Mouse (Mus musculus) C2C12 (cell line): ENCODE data around the gene Pkn3. TPM values are rescaled to one million over a fixed set of nuclear protein-coding genes. Genes with fewer than 3 reads are reported as not detected.

Experiments
- H3K27me3 ChIP-seq: one replicate; pipeline ENCODE4 v1.6.1; 2011; ENCODE audit not compliant: control insufficient read depth, insufficient read depth, insufficient read length
- H3K36me3 ChIP-seq: one replicate; pipeline ENCODE4 v1.6.1; 2011; ENCODE audit not compliant: control insufficient read depth, insufficient read depth
- H3K4me3 ChIP-seq: one replicate; pipeline ENCODE4 v1.5.1; 2011; ENCODE audit warnings: mild to moderate bottlenecking, control low read depth; ENCODE audit not compliant: poor library complexity, insufficient read depth, severe bottlenecking
- H3K79me2 ChIP-seq: one replicate; pipeline ENCODE4 v1.6.1; 2011; ENCODE audit not compliant: control insufficient read depth, insufficient read depth
- H3K79me3 ChIP-seq: one replicate; pipeline ENCODE4 v1.6.1; 2011; ENCODE audit warnings: low read depth, control low read depth
- H3ac ChIP-seq: one replicate; pipeline ENCODE3; 2011; ENCODE audit warnings: low read depth; ENCODE audit not compliant: control insufficient read depth, insufficient read length
- CEBPB ChIP-seq: IDR thresholded peaks from one replicate; pipeline ENCODE4 v1.6.1; 2011; ENCODE audit warnings: low read depth, mild to moderate bottlenecking, control low read depth, moderate library complexity
- CTCF ChIP-seq: IDR thresholded peaks from one replicate; pipeline ENCODE4 v1.5.1; 2011; ENCODE audit not compliant: control insufficient read depth, insufficient read depth, insufficient read length
- FOSL1 ChIP-seq: IDR thresholded peaks from one replicate; pipeline ENCODE4 v1.8.0; 2011; ENCODE audit warnings: mild to moderate bottlenecking, low read length; ENCODE audit not compliant: poor library complexity, insufficient read depth, severe bottlenecking
- MAX ChIP-seq: IDR thresholded peaks from one replicate; pipeline ENCODE4 v1.6.1; 2011; ENCODE audit warnings: mild to moderate bottlenecking, control low read depth
- MYOD1 ChIP-seq: IDR thresholded peaks from one replicate; pipeline ENCODE4 v1.6.1; 2011; ENCODE audit warnings: low read depth; ENCODE audit not compliant: control insufficient read depth, insufficient read length
- MYOG ChIP-seq: IDR thresholded peaks from one replicate; pipeline ENCODE4 v1.6.1; 2011; ENCODE audit not compliant: control insufficient read depth, insufficient read length; ENCODE audit errors: extremely low read depth
- USF1 ChIP-seq: IDR thresholded peaks from one replicate; pipeline ENCODE4 v1.6.1; 2011; ENCODE audit warnings: low read depth, mild to moderate bottlenecking, control low read depth, moderate library complexity
- polyA plus RNA-seq: library from polyadenylated mRNA; unstranded; fragments of >200 nt; fragmentation: generic; extraction: Trizol; gene quantifications from one replicate; pipeline ENCODE4 v1.2.1, GENCODE M21; 2012; ENCODE audit warnings: missing spikeins

The Pkn3 gene
- polyA plus RNA-seq, 1 experiment, result 5.5 TPM

DNA sequence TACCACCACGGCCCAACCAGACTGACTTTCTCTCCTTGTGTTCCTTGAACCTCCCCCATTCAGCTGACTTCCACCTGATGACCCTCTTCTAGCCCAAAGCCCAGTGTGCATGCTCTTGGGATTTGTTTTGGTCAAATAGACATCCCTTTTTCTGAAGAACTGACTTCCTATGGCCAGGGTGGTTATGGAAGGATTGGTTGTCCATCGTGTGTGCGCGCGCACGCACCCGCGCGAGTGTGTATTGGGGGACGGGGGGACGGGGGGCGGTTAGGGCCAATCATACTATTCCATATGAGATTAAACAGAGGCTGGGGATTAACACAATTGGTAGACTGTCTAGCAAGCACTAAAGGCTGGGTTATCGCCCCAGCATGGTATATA, 16.7 kb downstream of the Pkn3 start:
- peaks cover 16% of the 10 kb centered on the region for H3K79me3 ChIP-seq
- peak overlapping the region; percentile 76 for H3ac ChIP-seq
- H3K36me3 ChIP-seq, result peaks cover 18% of the 10 kb centered on the region
- TF ChIP-seq MYOD1 (no peak), MAX (no peak), USF1 (no peak), CEBPB (no peak), FOSL1 (no peak), MYOG (no peak), CTCF (no peak)
- H3K4me3 ChIP-seq, result peak overlapping the region; percentile 88
- H3K27me3 ChIP-seq, result no peaks in the 10 kb centered on the region
- H3K79me2 ChIP-seq, result peaks cover 30% of the 10 kb centered on the region

DNA sequence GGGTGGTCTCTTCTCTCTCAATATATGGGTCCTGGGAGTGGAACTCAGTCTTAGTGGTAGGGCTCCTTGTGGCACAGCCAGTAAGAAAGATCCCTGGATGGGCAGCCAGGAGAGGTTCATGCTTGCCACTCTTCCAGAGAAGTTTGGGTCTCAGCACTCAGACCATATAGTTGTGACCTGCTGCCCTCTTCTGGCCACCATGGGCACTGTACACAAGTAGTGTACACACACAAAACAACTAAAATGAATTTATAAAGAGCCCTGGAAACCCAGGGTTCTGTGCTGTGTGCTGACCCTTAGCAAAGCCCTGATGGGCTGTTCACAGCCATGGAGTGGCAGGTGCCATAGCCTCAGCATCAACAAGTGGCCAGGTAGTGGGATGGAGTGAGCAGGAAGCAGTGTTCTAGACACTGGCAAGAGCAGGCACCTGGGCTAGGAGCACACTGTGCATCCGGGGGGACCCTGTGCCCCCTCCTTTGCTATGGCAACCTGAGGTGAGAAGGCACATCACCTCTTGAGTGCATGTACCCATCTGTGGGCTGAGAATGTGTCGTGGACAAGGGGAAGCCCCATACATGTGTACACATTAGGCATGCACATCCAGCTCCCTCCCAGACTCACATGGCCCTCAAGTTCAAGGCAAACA, 18.5 kb downstream of the Pkn3 start:
- H3K4me3 ChIP-seq, result no peak overlapping the region
- peaks cover 16% of the 10 kb centered on the region for H3K79me3 ChIP-seq
- H3K79me2 ChIP-seq, result peaks cover 30% of the 10 kb centered on the region
- H3K27me3 ChIP-seq, result no peaks in the 10 kb centered on the region
- peaks cover 12% of the 10 kb centered on the region for H3K36me3 ChIP-seq
- H3ac ChIP-seq, result no peak overlapping the region
- peak; percentile 57 for TF ChIP-seq CTCF
- TF ChIP-seq MAX, result no peak
- TF ChIP-seq FOSL1, result no peak

DNA sequence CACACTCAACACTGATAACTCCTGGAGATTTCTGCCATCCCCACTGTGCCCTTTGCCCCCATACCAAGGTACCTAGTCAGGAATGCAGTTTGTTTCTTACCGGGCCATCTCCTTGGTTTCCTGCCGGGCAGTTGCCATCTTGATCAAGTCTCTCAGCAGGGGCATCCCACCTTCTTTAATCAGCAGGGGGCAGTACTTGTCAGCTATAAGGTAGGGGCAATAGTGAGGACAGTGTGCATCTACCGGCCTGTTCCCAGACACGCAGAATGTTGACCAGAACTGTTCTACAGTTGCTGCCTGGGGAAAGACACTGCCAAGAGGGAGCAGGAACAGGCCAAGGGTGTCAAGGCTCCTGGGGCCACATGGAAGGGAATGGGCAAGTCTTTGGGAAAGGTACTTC, 22.7 kb downstream of the Pkn3 start:
- Histone ChIP-seq H3K4me3 (no peak overlapping the region), H3ac (no peak overlapping the region), H3K79me2 (peaks cover 7% of the 10 kb centered on the region), H3K79me3 (peaks cover 2% of the 10 kb centered on the region), H3K27me3 (no peaks in the 10 kb centered on the region), H3K36me3 (no peaks in the 10 kb centered on the region)
- TF ChIP-seq MAX (no peak), CEBPB (no peak), MYOG (no peak), MYOD1 (no peak)

DNA sequence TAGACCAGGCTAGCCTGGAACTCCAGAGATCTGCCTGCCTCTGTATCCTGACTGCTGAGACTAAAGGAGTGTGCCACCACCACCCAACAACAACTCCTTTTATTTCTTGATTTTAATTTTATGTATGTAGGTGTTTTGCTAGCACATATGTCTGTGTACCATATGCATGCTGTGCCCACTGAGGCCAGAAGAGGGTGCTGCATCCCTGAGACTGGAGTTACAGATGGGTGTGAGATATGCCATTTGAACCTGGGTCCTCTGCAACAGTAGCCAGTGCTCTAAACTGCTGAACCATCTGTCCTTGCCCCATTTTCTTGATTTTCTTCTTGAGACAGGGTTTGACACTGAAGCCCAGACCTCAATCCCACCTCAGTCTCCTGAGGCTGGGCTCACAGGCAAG, 28.9 kb downstream of the Pkn3 start:
- Histone ChIP-seq H3K79me2 (no peaks in the 10 kb centered on the region), H3K27me3 (no peaks in the 10 kb centered on the region), H3K79me3 (no peaks in the 10 kb centered on the region), H3K4me3 (no peak overlapping the region), H3K36me3 (peaks cover 6% of the 10 kb centered on the region), H3ac (no peak overlapping the region)
- TF ChIP-seq CTCF (peak; percentile 63), MYOD1 (no peak)

DNA sequence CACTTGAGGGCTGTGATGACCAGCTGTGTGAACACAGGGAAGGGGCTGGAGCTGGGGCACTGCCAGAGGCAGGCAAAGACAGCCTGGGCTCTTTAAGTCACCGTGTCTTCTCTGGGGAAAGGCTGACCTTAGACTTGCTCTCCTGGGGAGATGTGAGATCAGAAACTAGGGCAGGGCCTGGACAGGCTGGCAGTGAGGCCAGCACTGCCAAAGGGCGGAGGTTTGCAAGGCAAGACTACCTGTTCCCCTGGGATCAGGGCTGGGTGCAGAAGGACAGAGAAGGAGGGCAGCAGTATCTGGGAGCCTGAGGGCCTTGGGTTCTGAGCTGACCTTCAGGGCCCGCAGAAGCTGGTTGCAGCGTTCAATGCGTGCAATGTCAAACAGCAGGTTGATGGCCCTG, 30.2 kb downstream of the Pkn3 start:
- H3K79me2 ChIP-seq, result no peaks in the 10 kb centered on the region
- TF ChIP-seq USF1 (no peak), CEBPB (no peak), MYOG (no peak), MYOD1 (no peak), FOSL1 (no peak), CTCF (no peak), MAX (no peak)
- H3K79me3 ChIP-seq, result no peaks in the 10 kb centered on the region
- no peaks in the 10 kb centered on the region for H3K27me3 ChIP-seq
- no peak overlapping the region for H3ac ChIP-seq
- H3K4me3 ChIP-seq, result no peak overlapping the region
- H3K36me3 ChIP-seq, result peaks cover 6% of the 10 kb centered on the region

DNA sequence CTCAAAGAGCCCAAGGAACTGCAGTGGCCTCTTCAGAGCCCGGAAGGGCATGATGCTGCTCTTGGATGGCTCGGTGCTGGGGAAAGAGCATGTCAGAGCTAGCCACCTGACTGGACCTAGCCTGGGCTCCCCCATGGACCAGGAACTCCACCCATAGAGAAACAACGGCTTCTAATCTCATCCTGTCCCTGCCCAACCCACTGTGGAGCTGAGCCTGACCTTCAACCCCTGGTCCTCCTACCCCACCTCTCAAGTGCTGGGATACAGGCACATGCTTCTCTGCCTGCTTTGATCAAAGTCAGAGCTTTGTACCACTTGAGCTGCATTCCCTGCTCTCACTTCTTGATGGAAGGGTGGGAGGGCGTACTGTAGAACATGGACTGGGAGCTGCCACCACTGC, 30.8 kb downstream of the Pkn3 start:
- Histone ChIP-seq H3ac (no peak overlapping the region), H3K27me3 (no peaks in the 10 kb centered on the region), H3K79me3 (no peaks in the 10 kb centered on the region), H3K36me3 (peaks cover 6% of the 10 kb centered on the region), H3K79me2 (no peaks in the 10 kb centered on the region), H3K4me3 (no peak overlapping the region)
- TF ChIP-seq MYOD1 (no peak), MYOG (no peak), CTCF (no peak), CEBPB (no peak), FOSL1 (no peak), MAX (no peak), USF1 (no peak)
